Mouse (Mus musculus) bone marrow macrophage, adult 2 months (primary cell): Measurements from ENCODE around the gene Paxbp1. TPM values are rescaled to one million over a fixed set of nuclear protein-coding genes. Genes with fewer than 3 reads are reported as not detected.
A peak's percentile ranks its signal among the peaks of the same experiment; 100 is the strongest.
"Not testable (repeated sequence)": the region's sequence is repeated elsewhere in the genome, so short reads cannot be mapped to it uniquely, and the experiment has no call there.

Experiments used
- H3K27ac ChIP-seq: 2 replicates; pipeline ENCODE4 v1.5.1; 2012; ENCODE audit warnings: low read depth, low read length; ENCODE audit not compliant: insufficient read depth
- H3K4me1 ChIP-seq: 2 replicates; pipeline ENCODE4 v1.6.1; 2012; ENCODE audit warnings: low read length; ENCODE audit not compliant: control insufficient read depth, insufficient read depth
- H3K4me3 ChIP-seq: 2 replicates; pipeline ENCODE4 v1.5.1; 2012; ENCODE audit warnings: mild to moderate bottlenecking, low read length, moderate library complexity; ENCODE audit not compliant: insufficient read depth
- CTCF ChIP-seq: IDR thresholded peaks from 2 replicates; pipeline ENCODE4 v1.5.1; 2012; ENCODE audit warnings: low read depth, mild to moderate bottlenecking, low read length, moderate library complexity
- POLR2A ChIP-seq: IDR thresholded peaks from 2 replicates; pipeline ENCODE4 v1.6.1; 2012; ENCODE audit warnings: mild to moderate bottlenecking, low read depth, low read length, borderline replicate concordance
- polyA plus RNA-seq: library from polyadenylated mRNA; stranded (reverse); fragments of >200 nt; gene quantifications from 2 replicates; pipeline ENCODE4 v1.2.4, GENCODE M21; 2012; ENCODE audit not compliant: missing spikeins, insufficient read depth, insufficient read length

Paxbp1 gene
- 91.7 and 108 TPM in 2 replicates for polyA plus RNA-seq

DNA sequence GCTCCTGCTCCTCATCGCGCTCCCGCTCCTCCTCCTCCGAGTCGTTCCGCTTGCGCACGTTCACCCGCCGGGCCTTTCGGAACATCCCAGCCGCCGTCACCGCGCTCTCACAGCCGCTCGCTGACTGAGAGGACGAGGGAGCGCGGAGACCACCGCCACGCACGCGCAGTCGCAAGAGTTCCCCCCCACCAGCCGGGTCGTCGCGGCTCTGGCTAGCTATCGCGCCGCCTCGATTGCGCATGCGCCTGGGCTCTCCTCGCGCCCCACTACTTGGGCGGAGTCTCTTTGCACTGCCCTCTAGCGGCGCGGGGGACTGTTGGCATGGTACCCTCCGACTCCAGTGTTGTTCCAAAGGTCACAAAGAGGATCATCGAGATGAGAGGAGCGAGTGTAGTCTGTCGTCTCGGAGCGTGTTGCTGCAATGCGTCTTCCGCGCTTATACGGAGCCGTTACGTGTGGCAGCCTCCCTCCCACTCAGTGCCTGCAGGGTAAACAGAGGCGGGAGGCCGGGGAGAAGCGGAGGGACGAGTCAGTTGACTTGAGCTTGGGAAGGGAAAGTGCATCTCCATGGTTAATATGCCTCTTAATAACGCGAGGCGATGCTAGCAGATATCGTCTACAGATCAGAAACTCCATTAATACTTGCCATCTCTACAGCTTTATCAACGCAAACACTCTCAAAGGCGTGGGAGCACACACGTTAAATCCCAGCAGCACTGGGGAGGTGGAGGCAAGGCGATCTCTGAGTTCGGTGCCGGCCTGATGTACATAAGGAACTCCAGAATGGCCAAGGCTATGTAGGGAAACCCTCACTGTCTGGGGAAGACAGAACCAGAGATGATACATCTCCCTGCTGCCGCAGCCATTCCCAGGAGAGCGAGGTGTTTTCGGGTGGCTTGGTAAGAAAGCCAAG is at the start of gene Paxbp1:
Paxbp1 (minus strand) TSS at position 274 of the 913 bp plus-strand sequence.
- H3K4me1 ChIP-seq = peaks cover 5% of the 10 kb centered on the region; the same call in 1 of the 2 replicates
- peak within 1 kb of the TSS; percentile 66 for H3K27ac ChIP-seq
- H3K4me3 ChIP-seq = peak within 1 kb of the TSS; percentile 89
- TF ChIP-seq POLR2A (0 out of 2 replicates have a peak, but pooled peaks have one; percentile 50), CTCF (no peak)

DNA sequence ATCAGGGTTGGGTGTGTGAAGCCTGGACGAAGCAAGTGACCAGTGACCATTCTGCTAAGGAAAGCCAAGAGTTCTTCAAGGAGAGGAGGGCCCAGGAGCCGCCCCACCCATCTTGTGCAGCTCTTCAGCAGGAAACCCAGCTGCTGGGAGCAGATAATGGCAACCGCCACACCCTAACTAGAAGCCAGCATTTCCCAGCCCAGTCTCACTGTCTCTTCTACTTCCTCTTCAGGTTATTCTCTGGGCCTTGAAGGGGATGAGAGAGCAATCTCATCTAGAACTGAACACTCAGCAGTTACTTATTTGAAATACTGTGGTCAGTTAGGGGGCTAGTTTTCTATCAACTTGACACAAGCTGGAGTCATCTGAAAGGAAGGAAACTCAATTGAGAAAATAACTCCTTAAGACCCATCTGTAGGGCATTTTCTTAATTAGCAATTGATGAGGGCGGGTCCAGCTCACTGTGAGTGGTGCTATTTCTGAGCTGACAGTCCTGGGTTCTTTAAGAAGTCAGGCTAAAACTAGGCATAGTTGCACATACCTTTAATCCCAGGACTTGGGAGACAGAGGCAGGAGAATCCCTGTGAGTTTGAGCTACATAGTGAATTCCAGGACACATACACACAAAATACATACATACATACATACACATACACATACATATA is 42.4 kb upstream of the Paxbp1 start:
- no peak overlapping the region for H3K27ac ChIP-seq
- peaks cover 8% of the 10 kb centered on the region; the same call in 1 of the 2 replicates for H3K4me1 ChIP-seq
- TF ChIP-seq POLR2A (no peak), CTCF (no peak)
- H3K4me3 ChIP-seq = no peak overlapping the region

- Histone ChIP-seq H3K27ac (no peak overlapping the region), H3K4me1 (peaks cover 8% of the 10 kb centered on the region; the same call in 1 of the 2 replicates), H3K4me3 (no peak overlapping the region)
- TF ChIP-seq POLR2A = no peak
- no peak for TF ChIP-seq CTCF
These were observed 41.0 kb upstream of the Paxbp1 start for GRCm38 (mm10) chr16:91085239-91085825.

DNA sequence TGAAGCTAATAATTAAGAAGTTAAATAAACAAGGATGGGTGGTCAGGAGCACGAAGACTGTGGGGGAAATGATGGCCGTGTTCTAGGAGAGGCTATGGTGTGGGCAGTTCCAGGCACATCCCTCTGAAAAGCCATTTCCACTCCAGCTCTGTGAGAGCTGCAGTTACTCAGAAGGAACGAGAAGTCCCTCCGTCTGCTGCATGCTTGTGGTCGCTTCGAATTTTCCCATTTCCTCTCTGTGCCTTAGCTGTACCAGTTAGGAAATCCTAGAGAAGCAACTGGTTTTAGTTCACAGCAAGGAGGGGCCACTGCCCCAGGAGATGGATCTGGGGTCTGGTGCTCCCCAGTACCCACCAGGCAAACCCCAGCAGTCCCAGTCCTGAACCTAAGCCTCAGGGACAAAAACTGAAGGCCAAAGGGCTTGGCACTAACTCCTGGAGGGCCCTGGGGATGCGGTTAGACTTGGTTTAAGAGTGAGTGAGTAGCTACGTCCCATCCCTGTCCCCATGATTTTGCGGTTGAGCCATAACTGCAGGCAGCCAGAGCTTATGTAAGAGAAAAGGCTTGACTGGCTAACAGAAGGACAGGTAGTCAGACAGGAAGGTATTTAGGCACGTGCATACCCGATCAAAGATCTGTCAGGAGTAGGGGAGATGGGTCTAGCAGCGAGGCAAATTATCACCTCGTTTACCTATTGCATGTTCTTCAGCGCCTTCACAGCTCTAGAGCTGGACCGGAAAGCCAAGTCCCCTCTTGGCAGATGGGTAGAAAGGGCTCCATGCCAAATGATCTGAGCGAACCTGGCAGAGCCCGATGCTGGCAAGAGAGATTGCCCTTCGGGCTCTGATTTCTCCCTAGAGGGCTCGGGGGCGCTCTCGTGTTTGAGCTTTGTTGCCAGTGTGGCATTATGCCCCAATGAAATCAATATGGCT is 40.2 kb upstream of the Paxbp1 start:
- Histone ChIP-seq H3K4me3 (no peak overlapping the region), H3K27ac (no peak overlapping the region), H3K4me1 (peaks cover 8% of the 10 kb centered on the region; the same call in 1 of the 2 replicates)
- TF ChIP-seq POLR2A (no peak), CTCF (no peak)

- TF ChIP-seq POLR2A (no peak), CTCF (no peak)
- Histone ChIP-seq H3K27ac (no peak overlapping the region), H3K4me1 (peaks cover 8% of the 10 kb centered on the region; the same call in 1 of the 2 replicates), H3K4me3 (no peak overlapping the region)
These were observed 38.8 kb upstream of the Paxbp1 start for GRCm38 (mm10) chr16:91083002-91083646.

DNA sequence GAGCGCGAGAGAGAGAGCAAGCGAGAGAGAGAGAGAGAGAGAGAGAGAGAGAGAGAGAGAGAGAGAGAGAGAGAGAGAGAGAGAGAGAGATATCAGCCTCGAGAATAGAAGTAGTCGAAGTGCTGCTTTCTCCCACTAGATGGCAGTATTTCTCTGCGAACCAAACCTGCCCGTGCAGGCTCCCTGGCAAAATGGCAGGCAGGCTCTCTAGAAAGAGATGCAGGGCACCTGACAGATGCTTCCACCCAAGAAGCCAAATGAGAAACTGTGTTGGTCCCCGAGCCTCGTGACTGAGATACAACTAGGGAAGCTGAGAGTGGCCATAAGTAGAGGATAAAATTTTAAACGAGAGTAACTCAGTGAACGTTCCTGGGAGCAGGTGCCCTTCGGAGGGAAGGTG is 37.2 kb upstream of the Paxbp1 start:
- Histone ChIP-seq H3K27ac (no peak overlapping the region), H3K4me1 (peaks cover 8% of the 10 kb centered on the region; the same call in 1 of the 2 replicates), H3K4me3 (no peak overlapping the region)
- TF ChIP-seq POLR2A (no peak), CTCF (0 out of 2 replicates have a peak, but pooled peaks have one; percentile 31)

- H3K4me1 ChIP-seq = no peaks in the 10 kb centered on the region
- TF ChIP-seq CTCF (peak; percentile 30; the same call in 1 of the 2 replicates), POLR2A (no peak)
- no peak overlapping the region for H3K4me3 ChIP-seq
- no peak overlapping the region for H3K27ac ChIP-seq
These were observed 31.8 kb upstream of the Paxbp1 start for GRCm38 (mm10) chr16:91076180-91076579.

GRCm38 (mm10) chr16:91075423-91075822 is 31.1 kb upstream of the Paxbp1 start:
- not testable (repeated sequence) for H3K27ac ChIP-seq, H3K4me3 ChIP-seq, H3K4me1 ChIP-seq
